Mouse (Mus musculus) liver, embryonic 12.5 days (tissue): ENCODE results near the gene Crhr1. TPM values are rescaled to one million over a fixed set of nuclear protein-coding genes. Genes with fewer than 3 reads are reported as not detected.
A peak's percentile ranks its signal among the peaks of the same experiment; 100 is the strongest.

ENCODE experiments used
- ATAC-seq: fragments of 200-750 bp; cut with Nextera tagmentation; 2 replicates; pipeline ENCODE4 v1.8.0; 2017; ENCODE audit warnings: moderate number of reproducible peaks, mild to moderate bottlenecking, moderate library complexity
- H3K27ac ChIP-seq: fragments of 300-500 bp; sonication (generic); 2 replicates; pipeline ENCODE4 v1.5.1; 2016; ENCODE audit warnings: mild to moderate bottlenecking
- H3K27me3 ChIP-seq: fragments of 300-500 bp; sonication (generic); replicated peaks from 2 replicates; pipeline ENCODE4 v1.6.1; 2016; ENCODE audit warnings: mild to moderate bottlenecking, moderate library complexity
- H3K36me3 ChIP-seq: fragments of 300-500 bp; sonication (generic); 2 replicates; pipeline ENCODE4 v1.6.1; 2016; ENCODE audit warnings: mild to moderate bottlenecking, moderate library complexity
- H3K4me1 ChIP-seq: fragments of 300-500 bp; sonication (generic); 2 replicates; pipeline ENCODE4 v1.6.1; 2016
- H3K4me2 ChIP-seq: fragments of 300-500 bp; sonication (generic); 2 replicates; pipeline ENCODE4 v1.6.1; 2016; ENCODE audit warnings: mild to moderate bottlenecking, moderate library complexity
- H3K4me3 ChIP-seq: fragments of 300-500 bp; sonication (generic); 2 replicates; pipeline ENCODE4 v1.5.1; 2016; ENCODE audit warnings: mild to moderate bottlenecking, moderate library complexity
- H3K9ac ChIP-seq: fragments of 300-500 bp; sonication (generic); 2 replicates; pipeline ENCODE4 v1.6.1; 2016; ENCODE audit warnings: mild to moderate bottlenecking, moderate library complexity
- H3K9me3 ChIP-seq: fragments of 300-500 bp; sonication (generic); replicated peaks from 2 replicates; pipeline ENCODE4 v1.6.1; 2016; ENCODE audit warnings: mild to moderate bottlenecking, moderate library complexity
- WGBS: fragments of 180-500 bp; shearing (Covaris S2); methylation state at CpG from one replicate; pipeline ENCODE4 v1.1.7; 2016; ENCODE audit not compliant: insufficient replicate concordance; 5-methylcytosine and 5-hydroxymethylcytosine counted together
- polyA plus RNA-seq: library from polyadenylated mRNA; unstranded; fragments of >200 nt; fragmentation: Nextera tagmentation; extraction: Ambion mirVana; gene quantifications from 2 replicates; pipeline ENCODE4 v1.2.1, GENCODE M21; 2016

The Crhr1 gene
- polyA plus RNA-seq, 1 experiment from 2014 or later: not detected

GRCm38 (mm10) chr11:104144930-104145329 lies 12.3 kb downstream of the Crhr1 start:
- WGBS: 88% methylated on average over 1 of the region's 1 CpGs
- Histone ChIP-seq H3K4me2 (no peak overlapping the region), H3K27me3 (peaks cover 4% of the 10 kb centered on the region), H3K36me3 (no peaks in the 10 kb centered on the region), H3K9ac (no peak overlapping the region), H3K9me3 (no peaks in the 10 kb centered on the region), H3K27ac (no peak overlapping the region), H3K4me3 (no peak overlapping the region), H3K4me1 (no peaks in the 10 kb centered on the region)
- no peak for ATAC-seq

GRCm38 (mm10) chr11:104148787-104149186 lies 16.1 kb downstream of the Crhr1 start:
- no peak overlapping the region for H3K4me3 ChIP-seq
- no peak overlapping the region for H3K9ac ChIP-seq
- peaks cover 4% of the 10 kb centered on the region; the same call in 1 of the 2 replicates for H3K27me3 ChIP-seq
- H3K4me1 ChIP-seq: no peaks in the 10 kb centered on the region
- H3K36me3 ChIP-seq: no peaks in the 10 kb centered on the region
- H3K27ac ChIP-seq: no peak overlapping the region
- no peak overlapping the region for H3K4me2 ChIP-seq
- ATAC-seq: no peak
- H3K9me3 ChIP-seq: no peaks in the 10 kb centered on the region
- 59% methylated on average over 7 of the region's 7 CpGs for WGBS

GRCm38 (mm10) chr11:104150911-104151310 lies 18.3 kb downstream of the Crhr1 start:
- Histone ChIP-seq H3K9me3 (no peaks in the 10 kb centered on the region), H3K9ac (no peak overlapping the region), H3K27ac (no peak overlapping the region), H3K27me3 (peaks cover 12% of the 10 kb centered on the region), H3K4me1 (no peaks in the 10 kb centered on the region), H3K4me2 (no peak overlapping the region), H3K4me3 (no peak overlapping the region), H3K36me3 (no peaks in the 10 kb centered on the region)
- 67% methylated on average over 5 of the region's 5 CpGs for WGBS
- ATAC-seq: no peak

- no peak overlapping the region for H3K27ac ChIP-seq
- H3K9me3 ChIP-seq: no peaks in the 10 kb centered on the region
- no peak overlapping the region for H3K4me2 ChIP-seq
- H3K4me1 ChIP-seq: no peaks in the 10 kb centered on the region
- H3K27me3 ChIP-seq: peaks cover 41% of the 10 kb centered on the region
- H3K4me3 ChIP-seq: no peak overlapping the region
- no peak for ATAC-seq
- WGBS: 67% methylated on average over 4 of the region's 4 CpGs
- H3K9ac ChIP-seq: no peak overlapping the region
- H3K36me3 ChIP-seq: no peaks in the 10 kb centered on the region
These were observed 21.7 kb downstream of the Crhr1 start for GRCm38 (mm10) chr11:104154332-104154731.

GRCm38 (mm10) chr11:104154820-104155635 lies 22.4 kb downstream of the Crhr1 start:
- 52% methylated on average over 9 of the region's 9 CpGs for whole genome bisulfite sequencing
- H3K4me1 ChIP-seq: no peaks in the 10 kb centered on the region
- H3K27me3 ChIP-seq: peaks cover 47% of the 10 kb centered on the region
- H3K4me3 ChIP-seq: no peak overlapping the region
- H3K4me2 ChIP-seq: no peak overlapping the region
- no peak overlapping the region for H3K27ac ChIP-seq
- H3K9me3 ChIP-seq: no peaks in the 10 kb centered on the region
- no peak overlapping the region for H3K9ac ChIP-seq
- no peak for ATAC-seq
- H3K36me3 ChIP-seq: no peaks in the 10 kb centered on the region

GRCm38 (mm10) chr11:104155899-104156298 lies 23.2 kb downstream of the Crhr1 start:
- Histone ChIP-seq H3K4me1 (no peaks in the 10 kb centered on the region), H3K9ac (no peak overlapping the region), H3K9me3 (no peaks in the 10 kb centered on the region), H3K4me2 (no peak overlapping the region), H3K4me3 (no peak overlapping the region), H3K27me3 (peaks cover 48% of the 10 kb centered on the region), H3K27ac (no peak overlapping the region), H3K36me3 (no peaks in the 10 kb centered on the region)
- no peak for ATAC-seq

- ATAC-seq: no peak
- Histone ChIP-seq H3K36me3 (no peaks in the 10 kb centered on the region), H3K9ac (no peak overlapping the region), H3K4me3 (no peak overlapping the region), H3K27me3 (peaks cover 48% of the 10 kb centered on the region), H3K4me1 (no peaks in the 10 kb centered on the region), H3K4me2 (no peak overlapping the region), H3K27ac (no peak overlapping the region), H3K9me3 (no peaks in the 10 kb centered on the region)
- 37% methylated on average over 3 of the region's 3 CpGs for WGBS
These were observed 23.7 kb downstream of the Crhr1 start for GRCm38 (mm10) chr11:104156391-104156790.

GRCm38 (mm10) chr11:104157603-104158259 lies 25.1 kb downstream of the Crhr1 start:
- no peak overlapping the region for H3K9ac ChIP-seq
- peaks cover 48% of the 10 kb centered on the region for H3K27me3 ChIP-seq
- no peaks in the 10 kb centered on the region for H3K4me1 ChIP-seq
- H3K27ac ChIP-seq: no peak overlapping the region
- no peak overlapping the region; the same call in 1 of the 2 replicates for H3K4me3 ChIP-seq
- H3K4me2 ChIP-seq: peak overlapping the region; percentile 47
- H3K9me3 ChIP-seq: no peaks in the 10 kb centered on the region
- WGBS: 9% methylated on average over 23 of the region's 23 CpGs
- H3K36me3 ChIP-seq: no peaks in the 10 kb centered on the region
- no peak for ATAC-seq

- Histone ChIP-seq H3K4me1 (no peaks in the 10 kb centered on the region), H3K9me3 (no peaks in the 10 kb centered on the region), H3K27ac (no peak overlapping the region), H3K36me3 (no peaks in the 10 kb centered on the region), H3K27me3 (peaks cover 50% of the 10 kb centered on the region), H3K9ac (no peak overlapping the region), H3K4me2 (peak overlapping the region; percentile 47), H3K4me3 (no peak overlapping the region)
- 13% methylated on average over 17 of the region's 17 CpGs for WGBS
- ATAC-seq: no peak
These were observed 25.7 kb downstream of the Crhr1 start for GRCm38 (mm10) chr11:104158260-104158907.

- H3K4me3 ChIP-seq: no peak overlapping the region
- 55% methylated on average over 4 of the region's 4 CpGs for WGBS
These were observed 27.2 kb downstream of the Crhr1 start for GRCm38 (mm10) chr11:104159769-104160272.

GRCm38 (mm10) chr11:104161153-104161552 lies 28.5 kb downstream of the Crhr1 start:
- Histone ChIP-seq H3K4me1 (no peaks in the 10 kb centered on the region), H3K4me3 (no peak overlapping the region), H3K9me3 (no peaks in the 10 kb centered on the region), H3K9ac (no peak overlapping the region), H3K27ac (no peak overlapping the region), H3K4me2 (no peak overlapping the region), H3K36me3 (no peaks in the 10 kb centered on the region), H3K27me3 (peaks cover 44% of the 10 kb centered on the region)
- ATAC-seq: no peak
- WGBS: 69% methylated on average over 5 of the region's 5 CpGs

More at GRCm38 (mm10) chr11:104159769-104160272, 27.2 kb downstream of the Crhr1 start:
- Histone ChIP-seq H3K9ac (no peak overlapping the region), H3K27ac (no peak overlapping the region), H3K4me2 (no peak overlapping the region), H3K36me3 (no peaks in the 10 kb centered on the region), H3K9me3 (no peaks in the 10 kb centered on the region), H3K27me3 (peaks cover 52% of the 10 kb centered on the region), H3K4me1 (no peaks in the 10 kb centered on the region)
- no peak for ATAC-seq

GRCm38 (mm10) chr11:104164257-104164656 lies 31.6 kb downstream of the Crhr1 start:
- no peak for ATAC-seq
- H3K27ac ChIP-seq: no peak overlapping the region
- no peaks in the 10 kb centered on the region for H3K9me3 ChIP-seq
- 75% methylated on average over 10 of the region's 10 CpGs for WGBS
- H3K36me3 ChIP-seq: no peaks in the 10 kb centered on the region
- no peak overlapping the region for H3K9ac ChIP-seq
- H3K4me1 ChIP-seq: no peaks in the 10 kb centered on the region
- H3K4me3 ChIP-seq: no peak overlapping the region
- H3K4me2 ChIP-seq: no peak overlapping the region
- peaks cover 13% of the 10 kb centered on the region for H3K27me3 ChIP-seq
